Mouse (Mus musculus) liver, embryonic 14.5 days (tissue): Measurements from ENCODE around the gene Macf1. TPM values are rescaled to one million over a fixed set of nuclear protein-coding genes. Genes with fewer than 3 reads are reported as not detected.

Source experiments
- ATAC-seq: fragments of 200-750 bp; cut with Nextera tagmentation; 2 replicates; pipeline ENCODE4 v1.8.0; 2017; ENCODE audit warnings: moderate number of reproducible peaks, mild to moderate bottlenecking, moderate library complexity; ENCODE audit not compliant: insufficient read depth
- DNase-seq, 3 experiments: peaks; one replicate each; pipeline ENCODE4 v3.0.0-alpha.2; 2012 to 2013; ENCODE audit warnings: low read depth in 3 of 3, low spot score in 3 of 3
- H3K27ac ChIP-seq: fragments of 300-500 bp; sonication (generic); 2 replicates; pipeline ENCODE4 v1.5.1; 2014; ENCODE audit warnings: moderate library complexity, mild to moderate bottlenecking, control low read depth, inconsistent platforms
- H3K27me3 ChIP-seq: fragments of 300-500 bp; sonication (generic); 2 replicates; pipeline ENCODE4 v1.6.1; 2014; ENCODE audit warnings: mild to moderate bottlenecking, low read length, moderate library complexity; ENCODE audit not compliant: control insufficient read depth, insufficient read depth
- H3K36me3 ChIP-seq: fragments of 300-500 bp; sonication (generic); replicated peaks from 2 replicates; pipeline ENCODE4 v1.6.1; 2014; ENCODE audit warnings: low read depth; ENCODE audit not compliant: control insufficient read depth, insufficient read depth
- H3K4me1 ChIP-seq, 2 experiments: fragments of 200-500 bp in 1 of 2; fragments of 300-500 bp in 1 of 2; sonication (generic) in 1 of 2; replicated peaks; 2 replicates each; pipeline ENCODE4 v1.6.1; 2012 to 2014; ENCODE audit warnings: antibody characterized with exemption in 1 of 2, inconsistent platforms in 1 of 2, low read length in 1 of 2; ENCODE audit not compliant: control insufficient read depth in 2 of 2, insufficient read depth in 2 of 2
- H3K4me2 ChIP-seq: fragments of 300-500 bp; sonication (generic); 2 replicates; pipeline ENCODE4 v1.6.1; 2014; ENCODE audit warnings: low read depth, mild to moderate bottlenecking, control low read depth, moderate library complexity
- H3K4me3 ChIP-seq, 2 experiments: fragments of 200-500 bp in 1 of 2; fragments of 300-500 bp in 1 of 2; sonication (generic) in 1 of 2; 2 replicates each; pipeline ENCODE4 v1.5.1; 2012 to 2014; ENCODE audit warnings: low read depth in 2 of 2, low read length in 2 of 2, mild to moderate bottlenecking in 2 of 2, control low read depth in 1 of 2, inconsistent platforms in 1 of 2, moderate library complexity in 1 of 2; ENCODE audit not compliant: insufficient read depth in 1 of 2
- H3K9ac ChIP-seq: fragments of 300-500 bp; sonication (generic); replicated peaks from 2 replicates; pipeline ENCODE4 v1.6.1; 2014; ENCODE audit warnings: mild to moderate bottlenecking, control low read depth, moderate library complexity
- H3K9me3 ChIP-seq: fragments of 300-500 bp; sonication (generic); 2 replicates; pipeline ENCODE4 v1.6.1; 2016; ENCODE audit warnings: low read length, mixed read lengths; ENCODE audit not compliant: control insufficient read depth
- CTCF ChIP-seq: IDR thresholded peaks from 2 replicates; pipeline ENCODE4 v1.5.1; 2016; ENCODE audit warnings: antibody characterized with exemption, low read depth, control low read depth
- EP300 ChIP-seq: IDR thresholded peaks from 2 replicates; pipeline ENCODE4 v1.6.1; 2016; ENCODE audit warnings: antibody characterized with exemption, low read depth
- WGBS: fragments of 180-500 bp; shearing (Covaris S2); extraction: QIAGEN DNeasy Blood & Tissue Kit; methylation state at CpG from one replicate; pipeline ENCODE4 v1.1.7; 2014; ENCODE audit not compliant: insufficient replicate concordance; 5-methylcytosine and 5-hydroxymethylcytosine counted together
- polyA plus RNA-seq, 2 experiments: library from polyadenylated mRNA; depleted of rRNA in 1 of 2; stranded (reverse) in 1 of 2; unstranded in 1 of 2; fragments of >200 nt; fragmentation: Nextera tagmentation in 1 of 2; extraction: Ambion mirVana in 1 of 2; gene quantifications; 2 replicates each; pipeline versions ENCODE4 v1.2.1 to v1.2.3; 2012 to 2014

Macf1 gene
- polyA plus RNA-seq, 2 experiments, result 13.4 to 15.1 TPM

DNA sequence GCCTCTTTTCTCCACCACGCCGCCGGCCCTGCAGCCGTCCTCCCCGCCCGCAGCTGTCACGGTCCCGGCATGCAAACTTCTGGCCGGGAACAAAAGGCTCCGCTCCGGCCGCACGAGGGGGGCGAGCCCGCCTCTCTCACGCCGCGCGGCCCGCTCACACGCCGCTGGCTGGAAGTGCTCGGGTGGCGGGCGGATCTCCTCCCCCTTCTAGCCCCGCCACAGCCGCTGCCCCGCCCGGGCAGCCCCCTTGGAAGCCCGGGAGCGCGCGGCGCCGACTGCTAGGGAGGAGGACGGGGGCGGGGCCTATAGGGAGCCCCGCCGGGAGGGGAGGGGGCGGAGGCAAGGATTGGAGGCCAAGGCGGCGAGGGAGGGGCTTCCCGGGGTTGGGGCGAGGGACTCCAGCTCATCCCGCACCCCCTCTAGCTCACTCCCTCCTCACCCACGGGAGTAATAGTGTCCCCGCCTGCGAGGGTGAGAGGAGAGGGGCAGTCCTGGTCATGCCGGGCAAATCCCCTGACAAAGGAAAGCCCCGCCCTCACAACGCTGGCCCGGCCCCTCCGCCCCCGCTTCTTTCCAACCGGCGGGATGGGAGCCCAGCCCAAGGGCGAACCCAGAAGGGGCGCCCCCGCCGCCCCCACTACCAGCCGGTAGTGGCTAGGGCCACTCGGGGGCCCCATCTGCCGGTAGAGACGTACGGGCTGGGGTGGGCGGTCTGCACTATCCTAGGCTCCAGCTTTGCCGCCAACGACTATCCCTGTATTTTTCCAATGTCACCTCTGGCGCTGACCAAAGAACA lies 272.2 kb downstream of the Macf1 start:
- no peaks in the 10 kb centered on the region for H3K27me3 ChIP-seq
- no peaks in the 10 kb centered on the region for H3K9me3 ChIP-seq
- no peak overlapping the region for H3K27ac ChIP-seq
- WGBS, result under 1% methylated on average over 64 of the region's 69 CpGs
- H3K36me3 ChIP-seq, result peaks cover 3% of the 10 kb centered on the region
- TF ChIP-seq EP300 (no peak), CTCF (0 out of 2 replicates have a peak, but pooled peaks have one; percentile 14)
- peak overlapping the region; percentile 85 for H3K4me2 ChIP-seq
- H3K9ac ChIP-seq, result peak overlapping the region; percentile 56
- ATAC-seq, result peak; percentile 88
- peak overlapping the region; percentile 71 to 74 for H3K4me3 ChIP-seq
- DNase-seq, result peak; percentile 60 to 63 (median 62)
- peaks cover 6 to 7% of the 10 kb centered on the region in 2 experiments for H3K4me1 ChIP-seq

DNA sequence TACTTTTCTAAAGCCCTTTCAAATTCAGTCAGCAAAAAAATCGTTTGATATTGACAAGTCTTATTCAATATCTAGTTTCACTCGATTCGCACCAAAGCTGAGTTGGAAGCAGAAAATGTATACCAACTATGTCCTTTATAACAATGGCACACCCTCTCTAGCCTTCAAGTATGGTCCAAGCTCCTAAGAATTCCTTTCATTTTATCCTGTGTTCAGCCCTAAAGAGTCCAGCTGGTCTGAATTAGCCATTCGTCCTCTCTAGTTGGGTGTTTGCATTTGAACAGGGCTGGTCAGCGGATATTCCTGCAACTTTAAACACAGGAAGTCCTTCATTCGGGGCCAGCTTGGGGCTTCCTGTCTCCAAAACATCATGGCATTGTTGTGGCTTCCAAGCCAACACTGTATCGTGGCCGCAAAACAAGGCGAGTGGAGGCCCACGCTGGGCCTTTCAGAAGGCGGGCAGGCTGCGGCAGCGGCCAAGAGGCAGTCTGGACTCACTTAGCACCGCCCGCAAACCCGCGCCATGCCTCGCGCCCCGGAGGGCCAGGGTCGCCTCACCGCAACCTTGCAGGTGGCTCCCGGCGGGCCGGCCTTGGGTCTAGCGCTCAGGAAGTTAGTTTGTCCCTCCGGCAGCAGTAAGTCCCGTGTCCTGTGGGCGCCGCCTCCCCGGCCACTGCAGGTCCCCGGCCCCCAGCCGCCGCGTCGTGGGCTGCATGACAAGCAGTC lies 273.0 kb downstream of the Macf1 start:
- peak; percentile 53 for ATAC-seq
- WGBS, result 3% methylated on average over 36 of the region's 36 CpGs

DNA sequence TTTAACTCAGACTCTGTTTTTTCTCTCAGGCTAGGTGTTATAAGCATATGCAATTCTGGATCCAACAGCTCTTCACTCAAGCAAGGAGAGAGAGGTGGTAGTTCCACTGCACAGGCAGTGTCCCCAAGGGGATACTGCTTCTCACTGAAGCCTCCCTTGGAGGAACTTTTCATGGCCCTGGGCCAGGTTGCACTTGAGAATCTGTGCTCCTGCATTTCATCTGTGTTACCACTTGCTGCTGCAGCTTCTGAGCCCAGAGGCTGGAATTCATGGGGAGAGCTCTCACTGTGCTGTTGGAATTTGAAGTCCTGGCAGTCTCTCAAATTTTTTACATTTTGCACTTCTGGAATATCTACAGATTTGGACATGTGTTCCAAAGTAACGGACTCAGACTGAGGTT lies 274.4 kb downstream of the Macf1 start:
- no peak overlapping the region for H3K9ac ChIP-seq
- no peak overlapping the region for H3K4me2 ChIP-seq
- no peak overlapping the region for H3K27ac ChIP-seq
- ATAC-seq, result no peak
- H3K36me3 ChIP-seq, result peaks cover 3% of the 10 kb centered on the region
- H3K4me3 ChIP-seq, result no peak overlapping the region
- no peak for DNase-seq
- TF ChIP-seq CTCF, result no peak
- no peak for TF ChIP-seq EP300
- H3K4me1 ChIP-seq, result peaks cover 7% of the 10 kb centered on the region in 2 experiments; a peak in 3 of 4 replicates
- no peaks in the 10 kb centered on the region for H3K27me3 ChIP-seq
- H3K9me3 ChIP-seq, result no peaks in the 10 kb centered on the region
- 90% methylated on average over 1 of the region's 1 CpGs for WGBS

More for the DNA sequence above, 273.0 kb downstream of the Macf1 start:
- peak overlapping the region; percentile 56 for H3K9ac ChIP-seq
- no peak for TF ChIP-seq EP300
- no peak for TF ChIP-seq CTCF
- DNase-seq, result no peak
- H3K27ac ChIP-seq, result no peak overlapping the region
- H3K4me3 ChIP-seq, result peak overlapping the region; percentile 71 to 74
- peaks cover 3% of the 10 kb centered on the region for H3K36me3 ChIP-seq
- peak overlapping the region; percentile 85 for H3K4me2 ChIP-seq
- no peaks in the 10 kb centered on the region for H3K27me3 ChIP-seq
- H3K9me3 ChIP-seq, result no peaks in the 10 kb centered on the region
- peaks cover 7 to 9% of the 10 kb centered on the region in 2 experiments for H3K4me1 ChIP-seq

DNA sequence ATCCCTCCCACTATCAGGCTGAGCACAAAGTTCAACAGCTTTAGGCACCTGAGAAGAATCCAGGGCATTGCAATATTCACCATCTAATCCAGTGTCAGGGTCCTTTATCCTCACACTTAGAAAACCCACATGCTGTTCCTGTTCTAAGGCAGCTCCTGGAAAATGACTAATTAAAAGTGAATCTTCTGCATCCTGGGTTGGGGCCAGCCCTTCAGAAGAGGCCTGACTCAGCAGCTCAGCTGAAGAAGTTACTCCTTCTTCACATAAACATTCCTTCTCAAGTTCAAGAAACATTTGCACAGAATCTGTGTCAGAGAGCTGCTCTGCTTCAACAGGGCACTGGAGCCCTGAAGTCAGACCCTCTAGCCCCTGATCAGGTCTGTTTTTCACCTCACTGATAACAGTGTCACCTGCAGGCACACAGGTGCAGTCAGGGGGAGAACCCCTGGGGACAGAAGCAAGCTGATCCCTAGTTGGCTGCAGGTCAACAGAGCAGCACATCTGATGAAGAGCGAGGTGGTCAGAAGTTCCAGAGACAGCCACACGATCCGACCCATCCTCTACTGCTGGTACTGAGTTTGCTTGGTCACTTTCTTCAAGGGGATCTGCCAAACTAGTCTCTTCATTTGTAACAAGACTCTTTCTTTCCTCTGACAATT lies 275.0 kb downstream of the Macf1 start:
- ATAC-seq, result no peak
- no peak for DNase-seq
- H3K27ac ChIP-seq, result no peak overlapping the region
- peaks cover 7% of the 10 kb centered on the region in 2 experiments; a peak in 3 of 4 replicates for H3K4me1 ChIP-seq
- no peak for TF ChIP-seq CTCF
- no peak for TF ChIP-seq EP300
- no peak overlapping the region for H3K4me3 ChIP-seq
- H3K9ac ChIP-seq, result no peak overlapping the region
- WGBS, result 76% methylated on average over 3 of the region's 3 CpGs
- peaks cover 3% of the 10 kb centered on the region for H3K36me3 ChIP-seq
- H3K4me2 ChIP-seq, result no peak overlapping the region
- no peaks in the 10 kb centered on the region for H3K9me3 ChIP-seq
- H3K27me3 ChIP-seq, result no peaks in the 10 kb centered on the region
